Mouse (Mus musculus): ENCODE results near the gene Mri1. TPM values are rescaled to one million over a fixed set of nuclear protein-coding genes. Genes with fewer than 3 reads are reported as not detected.

Mri1 gene
- polyA plus RNA-seq, 1 experiment from 2014 or later = 49.4 TPM

- Histone ChIP-seq H3K9ac (peak within 1 kb of the TSS; percentile 86), H3K4me3 (peak within 1 kb of the TSS; percentile 94), H3K9me3 (no peaks in the 10 kb centered on the region), H3K27me3 (replicated peaks) (no peaks in the 10 kb centered on the region), H3K27ac (peak within 1 kb of the TSS; percentile 91), H3K36me3 (replicated peaks) (peaks cover 8% of the 10 kb centered on the region; the same call in 1 of the 2 replicates), H3K4me2 (peak within 1 kb of the TSS; percentile 61), H3K4me1 (peaks cover 14% of the 10 kb centered on the region)
- WGBS = under 1% methylated on average over 44 of the region's 44 CpGs
- peak; percentile 99 for ATAC-seq (replicated peaks)
Observed at GRCm38 (mm10) chr8:84269950-84270773, 13.0 kb upstream of the Mri1 start, which contains the start of gene Ccdc130. TSS of gene Ccdc130 (minus strand) at chr8:84270380.

DNA sequence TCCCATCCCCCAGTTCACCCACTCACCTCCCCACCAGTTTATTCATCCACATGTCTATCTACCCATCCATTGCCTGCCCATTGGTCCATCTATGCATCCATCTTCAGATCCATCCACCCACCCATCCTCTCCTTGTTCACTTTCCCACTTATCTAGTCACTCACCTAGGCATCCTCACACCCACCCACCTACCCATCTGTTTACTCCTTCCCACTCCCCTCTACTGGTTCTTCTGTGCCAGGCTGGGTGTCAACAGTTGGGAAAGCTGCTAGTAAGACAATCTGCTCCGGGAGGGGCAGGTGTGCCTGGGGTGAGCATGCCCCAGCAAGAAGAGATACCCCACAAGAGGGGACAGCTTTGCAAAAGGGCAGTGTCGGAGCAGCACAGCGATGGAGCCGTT, 4.0 kb upstream of the Mri1 start:
- Histone ChIP-seq H3K4me1 (peaks cover 14% of the 10 kb centered on the region), H3K4me2 (no peak overlapping the region), H3K27me3 (replicated peaks) (no peaks in the 10 kb centered on the region), H3K4me3 (no peak overlapping the region), H3K9ac (no peak overlapping the region), H3K27ac (no peak overlapping the region), H3K36me3 (replicated peaks) (peaks cover 62% of the 10 kb centered on the region), H3K9me3 (no peaks in the 10 kb centered on the region)
- ATAC-seq (replicated peaks) = no peak
- 95% methylated on average over 4 of the region's 4 CpGs for WGBS

- Histone ChIP-seq H3K4me2 (peak overlapping the region; percentile 97), H3K9ac (peak overlapping the region; percentile 89), H3K9me3 (no peaks in the 10 kb centered on the region), H3K4me1 (peaks cover 18% of the 10 kb centered on the region), H3K27me3 (replicated peaks) (no peaks in the 10 kb centered on the region), H3K36me3 (replicated peaks) (peaks cover 36% of the 10 kb centered on the region), H3K4me3 (peak overlapping the region; percentile 88), H3K27ac (peak overlapping the region; percentile 85)
- peak; percentile 40 for ATAC-seq (replicated peaks)
- WGBS = 14% methylated on average over 6 of the region's 6 CpGs
Observed at GRCm38 (mm10) chr8:84256458-84256821, 686 bp downstream of the Mri1 start.

- Histone ChIP-seq H3K36me3 (replicated peaks) (peaks cover 32% of the 10 kb centered on the region), H3K9ac (peak overlapping the region; percentile 89; the same call in 1 of the 2 replicates)
Observed at GRCm38 (mm10) chr8:84255858-84256257, 1.3 kb downstream of the Mri1 start.

GRCm38 (mm10) chr8:84249257-84250170, 7.6 kb downstream of the Mri1 start, which contains the start of gene D8Ertd738e:
TSS of gene D8Ertd738e (minus strand) at chr8:84249719.
- Histone ChIP-seq H3K9me3 (no peaks in the 10 kb centered on the region), H3K9ac (peak within 1 kb of the TSS; percentile 84), H3K4me2 (peak within 1 kb of the TSS; percentile 66), H3K27me3 (replicated peaks) (no peaks in the 10 kb centered on the region), H3K4me3 (peak within 1 kb of the TSS; percentile 83), H3K4me1 (peaks cover 9% of the 10 kb centered on the region), H3K36me3 (replicated peaks) (peaks cover 34% of the 10 kb centered on the region), H3K27ac (peak within 1 kb of the TSS; percentile 78)
- WGBS = 4% methylated on average over 52 of the region's 52 CpGs
- peak; percentile 94 for ATAC-seq (replicated peaks)

More at GRCm38 (mm10) chr8:84255858-84256257, 1.3 kb downstream of the Mri1 start:
- Histone ChIP-seq H3K4me2 (peak overlapping the region; percentile 97), H3K4me1 (peaks cover 18% of the 10 kb centered on the region), H3K9me3 (no peaks in the 10 kb centered on the region), H3K27me3 (replicated peaks) (no peaks in the 10 kb centered on the region), H3K4me3 (peak overlapping the region; percentile 88), H3K27ac (no peak overlapping the region)
- no peak for ATAC-seq (replicated peaks)
- WGBS = 83% methylated on average over 3 of the region's 3 CpGs

- Histone ChIP-seq H3K36me3 (replicated peaks) (peaks cover 21% of the 10 kb centered on the region), H3K4me3 (no peak overlapping the region), H3K4me2 (no peak overlapping the region), H3K27ac (no peak overlapping the region), H3K27me3 (replicated peaks) (no peaks in the 10 kb centered on the region), H3K4me1 (peaks cover 7% of the 10 kb centered on the region; the same call in 1 of the 2 replicates), H3K9me3 (no peaks in the 10 kb centered on the region), H3K9ac (no peak overlapping the region)
- ATAC-seq (replicated peaks) = no peak
- 53% methylated on average over 2 of the region's 2 CpGs for WGBS
Observed at GRCm38 (mm10) chr8:84241821-84242220, 15.3 kb downstream of the Mri1 start.

- H3K4me2 ChIP-seq = no peak overlapping the region
- no peak overlapping the region for H3K4me3 ChIP-seq
- H3K27ac ChIP-seq = no peak overlapping the region
- no peak overlapping the region for H3K9ac ChIP-seq
- WGBS = 66% methylated on average over 6 of the region's 6 CpGs
- H3K9me3 ChIP-seq = no peaks in the 10 kb centered on the region
- no peaks in the 10 kb centered on the region for H3K27me3 ChIP-seq (replicated peaks)
- peaks cover 8% of the 10 kb centered on the region for H3K4me1 ChIP-seq
- no peak for ATAC-seq (replicated peaks)
- peaks cover 17% of the 10 kb centered on the region for H3K36me3 ChIP-seq (replicated peaks)
Observed at GRCm38 (mm10) chr8:84241167-84241566, 16.0 kb downstream of the Mri1 start.

- peaks cover 39% of the 10 kb centered on the region for H3K4me1 ChIP-seq
- peak overlapping the region; percentile 80 for H3K4me2 ChIP-seq
- H3K36me3 ChIP-seq (replicated peaks) = no peaks in the 10 kb centered on the region
- peak overlapping the region; percentile 82 for H3K27ac ChIP-seq
- H3K4me3 ChIP-seq = peak overlapping the region; percentile 95
- peak overlapping the region; percentile 51 for H3K9ac ChIP-seq
- 17% methylated on average over 19 of the region's 19 CpGs for WGBS
- no peaks in the 10 kb centered on the region for H3K27me3 ChIP-seq (replicated peaks)
- peak; percentile 12 for ATAC-seq (replicated peaks)
- H3K9me3 ChIP-seq = no peaks in the 10 kb centered on the region
Observed at GRCm38 (mm10) chr8:84237542-84238229, 19.4 kb downstream of the Mri1 start.

DNA sequence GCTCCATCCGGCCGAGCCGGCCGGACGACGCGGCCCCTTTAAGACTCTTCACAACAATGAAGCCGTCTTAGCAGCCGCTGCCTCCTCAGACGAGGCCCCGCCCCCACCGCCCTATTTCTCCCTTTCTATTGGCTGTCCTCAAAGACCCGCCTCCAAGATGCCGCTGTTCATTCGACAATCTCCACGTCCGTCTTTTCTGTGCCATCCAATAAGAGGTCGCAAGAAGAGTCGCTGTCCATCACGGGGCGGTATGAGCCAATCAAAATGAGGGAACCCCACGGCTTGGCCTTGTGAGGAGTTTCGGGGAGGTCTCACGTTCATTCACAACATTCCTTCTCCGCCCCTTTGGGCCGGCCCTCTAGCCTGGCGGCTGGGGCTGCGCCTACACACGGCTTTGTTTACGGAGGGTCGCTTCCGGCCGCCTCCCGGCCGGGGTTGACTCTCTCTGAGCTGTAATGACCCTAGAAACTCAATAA, 20.1 kb downstream of the Mri1 start, which contains the start of gene Zswim4:
TSS of gene Zswim4 (minus strand) at position 58 of the 476 bp plus-strand sequence.
- H3K4me1 ChIP-seq = peaks cover 39% of the 10 kb centered on the region
- peaks cover under 1% of the 10 kb centered on the region; the same call in 1 of the 2 replicates for H3K36me3 ChIP-seq (replicated peaks)
- H3K27me3 ChIP-seq (replicated peaks) = no peaks in the 10 kb centered on the region
- peak; percentile 98 for ATAC-seq (replicated peaks)
- peak within 1 kb of the TSS; percentile 95 for H3K4me3 ChIP-seq
- peak within 1 kb of the TSS; percentile 88 for H3K4me2 ChIP-seq
- H3K27ac ChIP-seq = peak within 1 kb of the TSS; percentile 82
- WGBS = under 1% methylated on average over 35 of the region's 35 CpGs
- no peaks in the 10 kb centered on the region for H3K9me3 ChIP-seq
- peak within 1 kb of the TSS; percentile 99 for H3K9ac ChIP-seq

GRCm38 (mm10) chr8:84236410-84236997, 20.6 kb downstream of the Mri1 start:
- Histone ChIP-seq H3K9ac (peak overlapping the region; percentile 99), H3K27me3 (replicated peaks) (no peaks in the 10 kb centered on the region), H3K4me3 (peak overlapping the region; percentile 95), H3K4me1 (peaks cover 39% of the 10 kb centered on the region), H3K27ac (peak overlapping the region; percentile 74), H3K9me3 (no peaks in the 10 kb centered on the region), H3K36me3 (replicated peaks) (peaks cover 5% of the 10 kb centered on the region; the same call in 1 of the 2 replicates), H3K4me2 (peak overlapping the region; percentile 88)
- WGBS = 0% methylated on average over 26 of the region's 30 CpGs
- ATAC-seq (replicated peaks) = peak; percentile 60
